Mouse (Mus musculus) monocyte, adult 5-6 weeks (primary cell): ENCODE measurements around the gene Tnc. TPM values are rescaled to one million over a fixed set of nuclear protein-coding genes. Genes with fewer than 3 reads are reported as not detected.
A peak's percentile ranks its signal among the peaks of the same experiment; 100 is the strongest.
"Not testable (repeated sequence)": the region's sequence is repeated elsewhere in the genome, so short reads cannot be mapped to it uniquely, and the experiment has no call there.

Experiments used
- ATAC-seq: fragments of 153-309, 156-312 bp; replicated peaks from 2 replicates; pipeline ENCODE4 v1.8.0; 2017; ENCODE audit warnings: mild to moderate bottlenecking; ENCODE audit not compliant: low TSS enrichment, insufficient number of reproducible peaks, severe bottlenecking, poor library complexity, low FRiP score
- total RNA-seq: library from RNA; stranded (forward); fragments of 200-1000, 200-491, 200-594 nt; gene quantifications from 3 replicates; pipeline ENCODE4 v1.2.3, GENCODE M21; 2017

Tnc gene
- total RNA-seq, 1 experiment from 2014 or later = not detected

DNA sequence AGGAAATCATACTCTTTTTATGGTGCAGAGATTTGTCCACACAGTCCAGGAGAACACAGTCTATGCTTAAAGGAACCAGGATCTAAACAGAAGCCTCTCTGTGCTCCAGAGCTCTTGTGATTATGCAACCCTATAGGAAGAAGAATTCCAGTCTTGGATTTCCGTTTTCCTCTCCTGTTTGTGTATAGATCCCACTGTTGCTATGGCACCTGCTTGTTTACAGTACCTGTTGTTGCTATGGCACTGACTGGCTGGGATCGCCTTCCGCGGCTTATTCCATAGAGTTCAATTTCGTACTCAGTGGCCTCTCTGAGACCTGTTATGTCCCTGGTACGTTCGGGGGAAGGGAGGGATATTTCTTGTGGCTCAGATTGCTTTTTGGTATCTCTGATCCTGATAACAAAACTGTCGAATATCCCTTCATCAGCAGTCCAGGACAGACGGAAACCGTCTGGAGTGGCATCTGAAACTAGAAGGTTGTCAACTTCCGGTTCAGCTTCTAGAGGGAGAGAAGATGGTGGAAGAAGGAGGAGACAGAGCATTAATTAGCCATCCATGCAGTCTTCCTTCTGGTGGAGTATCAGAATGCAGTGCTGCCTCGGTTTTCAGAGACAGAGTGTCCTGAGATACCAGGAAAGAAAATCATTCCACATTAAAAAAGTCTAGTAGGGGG is 64.3 kb downstream of the Tnc start:
- no peak for ATAC-seq

DNA sequence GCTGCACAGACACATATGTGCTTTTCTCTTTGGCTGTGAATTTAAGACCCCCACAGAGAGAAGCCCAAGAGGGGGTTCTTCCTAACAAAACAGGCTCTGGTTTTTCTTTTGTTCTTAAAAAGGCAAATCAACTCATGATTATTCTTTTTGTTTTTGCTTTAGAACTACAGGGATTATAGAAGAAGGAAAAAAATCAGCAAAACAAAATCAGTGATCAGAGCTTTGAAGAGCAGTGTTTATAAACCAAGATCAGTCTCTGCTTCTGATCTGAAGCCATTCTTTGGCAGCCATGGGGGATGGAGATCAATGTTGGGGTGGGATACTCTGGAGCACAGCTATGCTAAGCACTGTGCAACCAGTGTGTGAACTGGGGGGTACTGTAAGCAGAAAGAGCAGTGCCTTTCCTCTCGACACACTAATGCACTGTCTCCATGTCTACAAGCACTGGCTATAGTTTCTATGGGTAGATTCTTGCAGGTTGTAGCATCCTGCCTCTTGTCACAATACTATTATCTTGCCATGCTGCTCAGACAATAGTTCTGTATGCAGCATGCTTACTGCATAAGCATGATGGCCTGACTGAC is 66.5 kb downstream of the Tnc start:
- no peak for ATAC-seq

DNA sequence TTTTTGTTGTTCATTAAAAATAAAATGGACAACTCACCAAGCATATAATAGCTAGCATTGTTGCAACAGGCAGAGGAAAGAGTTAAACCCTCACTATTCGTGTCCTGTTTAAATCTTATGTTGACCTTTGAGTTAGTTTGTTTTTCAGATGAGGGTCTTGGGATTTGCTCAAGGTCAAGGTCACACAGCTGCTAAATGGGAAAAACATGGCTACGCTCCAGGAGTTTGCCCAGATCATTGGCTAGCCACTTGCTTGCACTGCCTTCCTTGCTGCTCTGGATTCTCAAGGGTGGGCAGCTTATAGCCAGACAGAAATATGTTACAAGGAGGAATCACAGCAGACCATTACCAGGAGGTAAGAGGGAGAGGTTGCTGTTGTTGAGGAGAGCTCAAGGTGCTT is 67.2 kb downstream of the Tnc start:
- no peak for ATAC-seq

DNA sequence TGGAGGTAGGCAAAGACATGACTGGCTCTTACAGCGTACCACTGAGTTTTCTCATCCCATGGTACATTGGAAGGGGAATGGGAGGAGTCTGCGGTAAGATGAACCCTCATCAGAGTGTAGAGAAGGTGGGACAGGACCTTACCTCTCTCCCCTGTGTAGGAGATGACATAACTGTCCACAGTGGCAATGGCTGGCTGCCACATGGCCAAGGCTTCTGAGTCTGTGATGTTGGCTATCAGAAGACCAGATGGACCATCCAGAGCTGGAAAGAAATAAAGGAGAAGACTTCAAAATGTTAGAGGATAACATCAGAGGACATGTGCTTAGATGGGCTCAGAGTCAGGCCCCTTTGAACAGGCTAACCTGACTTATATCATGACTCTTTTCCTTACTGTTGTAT is 74.3 kb downstream of the Tnc start:
- no peak for ATAC-seq

DNA sequence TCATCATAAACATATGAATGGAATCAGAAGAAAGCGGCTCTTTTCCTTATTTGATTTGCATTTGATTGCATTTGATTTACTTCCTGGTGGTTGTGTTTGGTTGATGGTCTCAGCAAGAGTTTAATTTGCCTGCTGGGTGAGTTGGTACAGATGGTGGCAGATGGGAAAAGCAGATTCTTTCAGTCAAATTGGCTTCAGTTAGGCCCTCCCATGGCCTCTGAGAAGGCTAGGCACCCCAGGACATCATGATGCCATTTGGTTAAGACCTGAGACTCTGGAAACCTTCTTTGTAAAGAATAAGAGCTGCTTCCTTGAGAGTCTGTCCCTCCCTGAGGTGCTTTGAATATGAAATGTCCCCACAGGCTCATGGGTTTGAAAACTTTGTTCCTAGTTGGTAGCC is 75.1 kb downstream of the Tnc start:
- ATAC-seq = no peak

DNA sequence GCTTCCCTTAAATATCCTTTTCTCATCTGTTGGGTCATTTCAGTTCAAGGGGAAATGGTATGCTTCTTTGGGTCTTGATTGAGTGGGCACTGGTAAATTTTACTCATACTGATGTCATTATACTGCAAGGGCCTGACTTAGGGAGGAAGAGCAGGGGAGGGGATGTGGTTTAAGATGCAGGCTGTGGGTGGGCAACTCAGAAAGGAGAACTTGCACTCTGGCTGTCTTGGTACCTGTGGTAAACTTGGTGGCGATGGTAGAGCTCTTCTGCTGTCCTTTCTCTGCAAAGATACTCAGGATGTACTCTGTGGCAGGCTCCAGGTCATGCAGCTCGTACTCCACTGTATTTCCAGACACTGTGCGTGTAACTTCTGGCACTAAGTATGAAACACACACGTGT is 75.9 kb downstream of the Tnc start:
- ATAC-seq = no peak

DNA sequence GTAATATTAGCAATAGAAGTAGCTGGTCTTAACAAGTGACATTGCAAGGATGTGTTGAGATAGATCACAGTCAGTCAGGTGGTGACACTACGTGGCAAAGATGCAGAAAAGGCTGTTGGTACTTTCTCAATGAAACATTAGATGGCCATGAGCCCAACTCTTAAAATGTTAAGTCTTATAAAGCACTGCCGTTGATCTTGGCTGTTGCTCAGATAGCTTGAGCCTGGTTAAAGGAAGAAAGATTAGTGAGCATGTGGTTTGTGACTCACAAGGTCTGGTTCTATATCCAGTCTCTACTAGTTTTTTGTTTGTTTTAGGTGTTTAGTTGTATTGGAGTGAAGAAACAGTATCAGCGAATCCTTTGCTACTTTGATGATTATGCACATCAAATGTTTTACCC is 76.9 kb downstream of the Tnc start:
- no peak for ATAC-seq

DNA sequence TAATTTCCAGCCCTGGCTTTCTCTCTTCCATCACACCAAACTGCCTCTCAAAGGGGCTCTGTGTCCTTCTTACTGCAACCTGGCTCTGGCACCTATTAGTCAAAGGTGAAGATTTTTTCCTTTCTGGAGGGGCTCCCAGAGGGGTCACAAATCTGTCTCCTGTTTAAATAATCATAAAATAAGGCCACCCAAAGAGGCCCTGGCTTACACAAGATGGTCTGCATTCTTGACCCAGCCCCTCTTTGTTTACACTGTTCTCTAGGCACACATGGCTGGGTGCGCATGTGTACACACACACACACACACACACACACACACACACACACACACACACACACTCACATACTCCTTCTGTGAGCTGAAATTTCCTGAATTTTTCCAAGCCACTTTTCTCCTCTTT is 83.4 kb downstream of the Tnc start:
- ATAC-seq = no peak

DNA sequence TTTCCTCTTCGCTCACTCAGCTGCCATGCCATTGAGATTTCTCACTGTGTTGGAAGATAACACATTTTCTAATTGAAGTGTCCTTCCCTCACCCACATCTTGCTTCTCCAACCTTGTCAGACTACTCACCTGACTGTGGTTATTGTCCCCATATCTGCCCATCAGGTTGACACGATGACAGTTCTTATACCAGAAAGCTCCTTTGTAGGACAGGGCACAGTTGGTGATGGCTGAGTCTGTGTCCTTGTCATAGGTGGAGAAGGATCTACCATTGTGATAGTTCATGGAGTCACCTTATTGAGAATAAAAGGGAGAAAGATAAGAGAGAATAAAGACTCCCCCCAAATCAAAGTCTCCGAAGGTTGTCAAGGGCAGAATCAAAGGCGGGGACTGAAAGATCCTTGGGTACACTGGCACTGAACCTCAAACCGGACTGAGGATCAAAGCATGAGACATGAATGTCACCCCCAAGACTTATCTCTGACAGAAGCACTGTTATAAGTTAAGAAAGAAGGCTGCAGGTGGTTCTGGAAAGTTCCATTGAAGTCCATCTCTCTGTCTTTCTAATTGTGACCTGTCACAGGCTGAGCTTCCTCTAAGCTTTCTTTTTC is 84.9 kb downstream of the Tnc start:
- ATAC-seq = no peak

DNA sequence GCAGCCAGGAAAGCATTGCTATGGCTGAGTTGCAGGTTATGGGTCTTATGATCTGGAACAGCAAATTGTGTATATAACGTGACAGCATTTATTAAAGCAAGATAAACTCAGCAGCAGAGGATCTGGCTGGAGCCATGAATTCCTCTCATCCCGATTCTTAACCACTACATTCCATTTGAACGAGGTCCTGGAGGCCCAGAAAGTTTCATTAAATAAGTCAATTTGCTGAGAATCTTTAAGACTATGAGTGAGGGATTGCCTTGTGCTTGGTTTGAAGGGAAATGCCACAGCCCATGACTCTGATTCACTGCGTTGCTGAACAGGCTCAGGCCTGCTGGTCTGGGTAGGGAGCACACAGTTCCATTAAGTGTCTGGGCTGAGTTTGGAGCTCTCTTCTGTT is 88.2 kb downstream of the Tnc start:
- ATAC-seq = no peak

DNA sequence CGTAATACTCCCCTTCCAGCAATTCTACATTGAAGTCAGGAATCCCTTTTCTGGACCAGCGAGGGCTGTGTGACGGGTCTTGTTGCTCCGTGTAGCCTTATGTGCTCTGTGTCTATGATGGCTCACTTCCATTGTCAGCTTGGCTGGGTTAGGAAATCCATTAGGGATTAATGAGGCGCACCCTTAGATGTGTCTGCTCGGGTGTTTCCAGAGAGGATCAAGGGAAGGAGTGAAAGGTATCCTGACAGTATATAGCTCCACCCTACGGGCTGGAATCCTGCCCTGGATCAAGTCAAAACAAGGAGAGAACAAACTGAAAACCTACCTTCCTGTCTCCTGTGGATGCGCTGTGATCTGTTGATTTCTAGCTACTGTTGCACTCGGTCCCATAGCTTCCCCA is 96.8 kb downstream of the Tnc start:
- no peak for ATAC-seq

DNA sequence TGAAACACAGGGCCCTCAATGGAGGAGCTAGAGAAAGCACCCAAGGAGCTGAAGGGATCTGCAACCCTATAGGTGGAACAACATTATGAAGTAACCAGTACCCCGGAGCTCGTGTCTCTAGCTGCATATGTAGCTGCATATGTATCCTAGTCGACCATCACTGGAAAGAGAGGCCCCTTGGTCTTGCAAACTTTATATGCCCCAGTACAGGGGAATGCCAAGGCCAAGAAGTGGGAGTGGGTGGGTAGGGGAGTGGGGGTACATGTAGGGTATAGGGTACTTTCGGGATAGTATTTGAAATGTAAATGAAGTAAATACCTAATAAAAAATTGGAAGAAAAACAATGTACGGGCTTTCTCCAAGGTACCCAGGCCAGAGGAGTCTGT is 98.1 kb downstream of the Tnc start:
- not testable (repeated sequence) for ATAC-seq

DNA sequence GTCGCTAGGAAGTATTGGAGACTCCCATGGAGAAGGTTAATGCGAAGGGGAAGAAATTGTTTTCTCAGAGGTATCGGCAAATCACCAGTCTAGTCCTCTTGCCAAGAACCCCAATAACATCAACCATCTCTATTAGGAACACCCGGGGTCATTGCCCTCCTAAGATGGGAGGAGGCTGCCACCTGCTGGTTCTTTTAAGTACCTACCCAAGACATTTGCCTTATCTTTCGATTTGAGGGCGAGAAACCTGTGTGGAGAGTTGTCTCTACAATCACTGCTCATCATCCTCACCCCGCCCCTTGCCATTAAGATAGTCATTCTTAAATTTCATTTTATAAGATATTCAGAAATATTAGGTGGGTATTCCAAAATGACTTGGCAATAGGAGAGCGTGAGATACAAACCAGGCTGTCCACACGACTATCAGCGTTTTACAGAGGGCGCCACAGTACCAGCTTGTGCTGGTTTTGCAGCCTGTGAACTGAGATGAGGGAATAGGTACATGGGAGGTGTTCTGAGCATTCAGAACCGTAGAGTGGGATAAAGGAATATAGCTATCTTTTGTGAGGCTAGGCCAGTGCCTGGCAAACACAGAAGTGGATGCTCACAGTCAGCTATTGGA is 98.6 kb downstream of the Tnc start:
- peak; percentile 72 for ATAC-seq

DNA sequence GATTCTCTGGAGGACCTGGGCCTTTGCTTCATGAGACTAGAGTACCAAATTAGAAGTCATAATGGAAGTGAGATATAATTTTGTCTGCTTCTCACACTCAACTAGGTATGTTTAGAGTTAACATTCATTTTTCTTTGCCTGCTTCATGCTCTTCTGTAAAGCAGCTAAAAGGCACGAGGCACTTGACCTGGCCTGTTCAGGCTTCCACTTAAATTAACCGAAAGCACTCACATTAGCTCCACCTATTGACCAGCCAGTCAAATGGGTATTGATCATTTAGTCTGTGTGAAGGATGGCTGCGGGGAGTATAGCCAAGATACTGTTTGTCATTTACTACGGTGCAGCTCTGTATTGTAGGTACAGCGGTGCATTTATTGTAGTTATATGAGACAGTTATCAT is 103.0 kb downstream of the Tnc start:
- ATAC-seq = no peak

DNA sequence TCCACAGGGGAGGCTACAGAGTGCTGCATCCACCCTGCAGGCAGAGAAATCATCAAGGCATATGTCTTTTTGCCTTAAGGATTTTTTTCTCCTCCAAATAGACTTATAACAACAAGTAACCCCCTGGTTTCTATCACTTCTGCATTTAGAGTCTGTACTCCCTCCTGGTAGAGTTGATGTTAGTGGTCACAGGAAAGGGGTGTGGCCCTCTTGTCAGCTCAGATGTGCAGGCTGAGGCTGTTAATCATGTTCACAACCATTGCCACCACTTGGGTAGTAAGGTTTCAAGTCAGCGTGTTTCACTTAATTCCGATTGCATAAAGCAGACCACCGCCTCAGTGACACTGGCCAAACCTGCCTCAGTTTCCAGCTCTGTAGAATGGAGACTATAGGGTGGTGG is 103.9 kb downstream of the Tnc start:
- ATAC-seq = peak; percentile 51; the same call in 1 of the 2 replicates

DNA sequence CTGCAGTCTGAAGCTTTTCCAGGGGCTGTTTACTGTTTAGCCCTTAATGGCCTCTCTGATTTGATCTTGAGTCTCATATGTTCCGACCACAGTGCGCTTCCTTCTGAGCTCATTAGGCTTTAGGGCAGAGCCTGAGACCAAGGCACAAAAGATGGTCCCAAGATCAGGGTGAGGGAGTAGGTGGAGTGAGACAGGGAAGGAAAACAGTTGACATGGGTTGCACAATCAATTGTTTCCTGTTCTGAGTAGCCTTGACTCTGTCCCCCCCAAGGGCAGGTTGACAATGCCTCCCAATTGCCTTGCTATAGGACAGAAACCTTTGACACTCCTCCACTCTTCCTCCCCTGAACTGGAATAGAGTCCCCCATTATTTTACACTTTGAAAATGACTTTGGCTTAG is 105.4 kb downstream of the Tnc start:
- no peak for ATAC-seq

DNA sequence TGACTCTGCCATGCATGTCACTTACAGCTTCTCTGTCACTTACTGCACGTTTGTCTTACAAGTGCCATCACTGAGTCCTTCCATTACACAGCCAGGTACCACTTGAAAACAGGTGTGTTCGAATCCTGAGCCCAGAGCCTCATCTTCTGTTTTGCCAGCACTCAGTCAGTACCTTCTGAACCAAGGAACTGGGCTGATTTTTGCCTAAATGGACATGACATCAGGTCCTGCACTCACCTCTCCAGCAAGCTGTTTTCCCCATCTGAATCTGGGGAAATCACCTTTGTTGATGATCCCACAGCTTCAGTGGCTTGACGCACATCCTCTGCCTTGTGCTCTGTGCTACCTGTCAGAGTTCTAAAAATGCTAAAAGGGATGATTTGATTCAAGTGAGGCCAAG is 107.4 kb downstream of the Tnc start:
- no peak for ATAC-seq

DNA sequence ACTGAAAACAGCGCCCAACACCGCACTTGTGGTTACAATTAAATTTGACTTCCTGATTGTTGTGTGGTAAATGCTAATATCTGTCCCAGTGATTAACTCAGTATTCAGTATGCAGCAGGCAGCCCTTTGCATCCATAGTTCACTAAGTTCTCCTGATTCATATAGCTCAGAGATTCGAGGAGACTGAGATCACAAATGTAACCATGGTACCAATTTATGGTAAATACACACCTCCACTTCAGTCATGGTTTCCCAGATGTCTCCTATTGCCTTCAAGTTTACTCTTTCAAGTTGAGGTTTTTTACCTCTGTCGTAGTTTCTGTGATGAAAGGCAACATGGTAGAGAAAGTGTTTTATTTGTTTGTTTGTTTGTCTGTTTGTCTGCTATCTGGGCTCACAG is 110.9 kb downstream of the Tnc start:
- no peak for ATAC-seq

DNA sequence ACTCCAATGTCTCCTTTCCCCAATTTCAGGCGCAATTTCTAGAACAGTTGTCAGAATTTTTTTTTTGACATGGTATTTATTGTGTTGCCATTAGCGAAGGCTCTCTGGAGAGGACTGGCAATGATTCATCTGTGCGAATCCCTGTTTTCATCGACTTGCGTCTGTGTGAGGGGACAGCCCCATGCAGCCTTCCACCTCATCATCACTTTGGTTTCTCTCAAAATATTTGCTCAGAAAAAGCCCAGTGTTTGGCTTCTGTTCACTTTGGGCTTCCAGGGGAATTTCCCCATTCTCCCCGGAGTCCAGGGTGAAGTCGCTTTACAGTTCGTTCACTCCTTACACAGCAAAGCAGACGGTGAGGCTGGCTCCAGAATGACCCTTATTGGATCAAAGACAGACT is 111.5 kb downstream of the Tnc start:
- no peak for ATAC-seq

DNA sequence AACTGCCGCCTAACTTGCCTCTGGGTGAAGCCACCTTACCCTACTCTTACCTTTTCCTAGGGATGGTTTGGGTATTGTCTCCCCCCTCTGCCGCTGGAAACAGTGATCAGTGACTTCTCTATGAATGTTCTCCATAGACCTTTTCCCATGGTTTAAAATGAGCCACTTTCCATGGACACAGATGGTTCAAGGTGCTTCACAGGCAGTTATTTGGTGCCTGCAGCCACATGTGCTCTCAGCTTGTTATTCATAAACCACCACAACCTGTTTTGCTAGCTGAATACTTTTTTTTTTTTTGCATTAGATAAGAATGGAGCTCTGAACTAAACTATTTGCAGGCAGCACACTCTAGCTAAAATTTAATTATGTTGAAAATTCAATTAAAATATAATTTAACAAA is 116.0 kb downstream of the Tnc start:
- no peak for ATAC-seq
